Mouse (Mus musculus) frontal cortex, postnatal 10 days (tissue): ENCODE measurements at regions not wholly inside any gene's neighbourhood (a gene's known extent, or its start where the extent isn't known, plus 50 kb on each side); places are given as distances from the start of the nearest gene placed in this dataset.

ENCODE experiments used
- DNase-seq, 2 experiments: peaks; one replicate each; pipeline ENCODE4 v3.0.0; 2022; ENCODE audit warnings: low spot score in 2 of 2, mixed read lengths in 1 of 2

- DNase-seq = no peak
These were observed 53.2 kb upstream of the Bmp2 start for GRCm38 (mm10) chr2:133498717-133499143.

DNA sequence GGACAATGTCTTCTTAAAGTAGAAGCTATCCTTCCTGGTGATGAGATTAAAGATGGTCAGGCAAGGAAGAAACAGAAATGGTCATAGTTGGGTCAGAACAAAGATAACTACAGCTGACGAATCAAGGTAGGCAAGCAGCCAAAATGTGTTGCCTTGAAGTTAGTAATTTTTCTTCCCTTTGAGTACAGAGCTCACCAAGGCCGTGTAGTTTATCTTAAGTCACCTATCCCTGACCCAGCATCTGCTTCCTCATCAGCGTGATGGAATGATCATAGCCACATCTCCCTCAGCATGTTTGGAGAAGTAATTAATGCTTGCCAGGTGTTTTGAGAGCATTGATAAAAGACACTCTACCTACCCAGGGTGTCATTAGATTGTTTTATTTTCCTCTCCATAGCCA lies 52.1 kb upstream of the Bmp2 start:
- no peak for DNase-seq
